Mouse (Mus musculus): ENCODE results near the gene Ush1c. TPM values are rescaled to one million over a fixed set of nuclear protein-coding genes. Genes with fewer than 3 reads are reported as not detected.

The Ush1c gene
- not detected in 2 replicates for total RNA-seq (2014; fragmentation: Nextera tagmentation)
- total RNA-seq (2017) = not detected in 2 replicates

- no peak for ATAC-seq (replicated peaks; ENCODE audit: low FRiP score, low TSS enrichment, poor library complexity, severe bottlenecking)
These were observed at the start of gene Ush1c for GRCm38 (mm10) chr7:46238346-46238745. Gene Ush1c (minus strand): TSS chr7:46238503.

- no peak for ATAC-seq (replicated peaks; ENCODE audit: low FRiP score, low TSS enrichment, poor library complexity, severe bottlenecking)
These were observed 48.7 kb upstream of the Ush1c start for GRCm38 (mm10) chr7:46287051-46287450.

- no peak for ATAC-seq (replicated peaks; ENCODE audit: low FRiP score, low TSS enrichment, poor library complexity, severe bottlenecking)
These were observed 48.1 kb upstream of the Ush1c start for GRCm38 (mm10) chr7:46286391-46286790.

GRCm38 (mm10) chr7:46285161-46285839 lies 47.0 kb upstream of the Ush1c start:
- ATAC-seq (replicated peaks; ENCODE audit: low FRiP score, low TSS enrichment, poor library complexity, severe bottlenecking) = no peak

- no peak for ATAC-seq (replicated peaks; ENCODE audit: low FRiP score, low TSS enrichment, poor library complexity, severe bottlenecking)
These were observed 45.4 kb upstream of the Ush1c start for GRCm38 (mm10) chr7:46283681-46284080.

- no peak for ATAC-seq (replicated peaks; ENCODE audit: low FRiP score, low TSS enrichment, poor library complexity, severe bottlenecking)
These were observed 44.0 kb upstream of the Ush1c start for GRCm38 (mm10) chr7:46282276-46282675.

- ATAC-seq (replicated peaks; ENCODE audit: low FRiP score, low TSS enrichment, poor library complexity, severe bottlenecking) = no peak
These were observed 42.6 kb upstream of the Ush1c start for GRCm38 (mm10) chr7:46280896-46281295.

GRCm38 (mm10) chr7:46279946-46280345 lies 41.6 kb upstream of the Ush1c start:
- peak; percentile 51; the same call in 1 of the 2 replicates for ATAC-seq (replicated peaks; ENCODE audit: low FRiP score, low TSS enrichment, poor library complexity, severe bottlenecking)

- ATAC-seq (replicated peaks; ENCODE audit: low FRiP score, low TSS enrichment, poor library complexity, severe bottlenecking) = no peak
These were observed 37.9 kb upstream of the Ush1c start for GRCm38 (mm10) chr7:46276156-46276555.

GRCm38 (mm10) chr7:46251841-46252240 lies 13.5 kb upstream of the Ush1c start:
- no peak for ATAC-seq (replicated peaks; ENCODE audit: low FRiP score, low TSS enrichment, poor library complexity, severe bottlenecking)

- no peak for ATAC-seq (replicated peaks; ENCODE audit: low FRiP score, low TSS enrichment, poor library complexity, severe bottlenecking)
These were observed 9.3 kb upstream of the Ush1c start for GRCm38 (mm10) chr7:46247606-46248005.

- ATAC-seq (replicated peaks; ENCODE audit: low FRiP score, low TSS enrichment, poor library complexity, severe bottlenecking) = no peak
These were observed 8.6 kb upstream of the Ush1c start for GRCm38 (mm10) chr7:46246876-46247275.

GRCm38 (mm10) chr7:46240696-46241095 lies 2.4 kb upstream of the Ush1c start, which contains the start of gene Otog:
Gene Otog (plus strand): TSS chr7:46240987.
- no peak for ATAC-seq (replicated peaks; ENCODE audit: low FRiP score, low TSS enrichment, poor library complexity, severe bottlenecking)

GRCm38 (mm10) chr7:46240091-46240490 lies 1.8 kb upstream of the Ush1c start:
- ATAC-seq (replicated peaks; ENCODE audit: low FRiP score, low TSS enrichment, poor library complexity, severe bottlenecking) = no peak

GRCm38 (mm10) chr7:46237192-46237591 lies 1.1 kb downstream of the Ush1c start:
- no peak for ATAC-seq (replicated peaks; ENCODE audit: low FRiP score, low TSS enrichment, poor library complexity, severe bottlenecking)

- ATAC-seq (replicated peaks; ENCODE audit: low FRiP score, low TSS enrichment, poor library complexity, severe bottlenecking) = no peak
These were observed 1.9 kb downstream of the Ush1c start for GRCm38 (mm10) chr7:46236363-46236762.

GRCm38 (mm10) chr7:46235948-46236347 lies 2.4 kb downstream of the Ush1c start:
- no peak for ATAC-seq (replicated peaks; ENCODE audit: low FRiP score, low TSS enrichment, poor library complexity, severe bottlenecking)

GRCm38 (mm10) chr7:46226936-46227335 lies 11.4 kb downstream of the Ush1c start:
- no peak for ATAC-seq (replicated peaks; ENCODE audit: low FRiP score, low TSS enrichment, poor library complexity, severe bottlenecking)

GRCm38 (mm10) chr7:46226253-46226652 lies 12.1 kb downstream of the Ush1c start:
- ATAC-seq (replicated peaks; ENCODE audit: low FRiP score, low TSS enrichment, poor library complexity, severe bottlenecking) = peak; percentile 47; the same call in 1 of the 2 replicates

- no peak for ATAC-seq (replicated peaks; ENCODE audit: low FRiP score, low TSS enrichment, poor library complexity, severe bottlenecking)
These were observed 17.6 kb downstream of the Ush1c start for GRCm38 (mm10) chr7:46220591-46221129.

GRCm38 (mm10) chr7:46218415-46218814 lies 19.9 kb downstream of the Ush1c start:
- ATAC-seq (replicated peaks; ENCODE audit: low FRiP score, low TSS enrichment, poor library complexity, severe bottlenecking) = peak; percentile 80; the same call in 1 of the 2 replicates
